Mouse (Mus musculus) limb, embryonic 14.5 days (tissue): ENCODE measurements around the gene Cep152. TPM values are rescaled to one million over a fixed set of nuclear protein-coding genes. Genes with fewer than 3 reads are reported as not detected.

Experiments
- ATAC-seq: fragments of 200-750 bp; cut with Nextera tagmentation; 2 replicates; pipeline ENCODE4 v1.8.0; 2017; ENCODE audit warnings: low read depth, moderate number of reproducible peaks, moderate TSS enrichment; ENCODE audit not compliant: low FRiP score
- DNase-seq: peaks from one replicate; pipeline ENCODE4 v3.0.0-alpha.2; 2015; ENCODE audit warnings: low spot score
- H3K27ac ChIP-seq: fragments of 300-500 bp; sonication (generic); replicated peaks from 2 replicates; pipeline ENCODE4 v1.5.1; 2014; ENCODE audit warnings: low read depth, mild to moderate bottlenecking, low read length, moderate library complexity, mixed read lengths
- H3K27me3 ChIP-seq: fragments of 300-500 bp; sonication (generic); 2 replicates; pipeline ENCODE4 v1.6.1; 2014; ENCODE audit warnings: low read length, mixed read lengths; ENCODE audit not compliant: control insufficient read depth, insufficient read depth
- H3K36me3 ChIP-seq: fragments of 300-500 bp; sonication (generic); 2 replicates; pipeline ENCODE4 v1.6.1; 2014; ENCODE audit warnings: mild to moderate bottlenecking, low read length, moderate library complexity, mixed read lengths; ENCODE audit not compliant: control insufficient read depth, insufficient read depth
- H3K4me1 ChIP-seq: fragments of 300-500 bp; sonication (generic); 2 replicates; pipeline ENCODE4 v1.6.1; 2014; ENCODE audit warnings: antibody characterized with exemption, low read length, mixed read lengths; ENCODE audit not compliant: control insufficient read depth, insufficient read depth
- H3K4me2 ChIP-seq: fragments of 300-500 bp; sonication (generic); replicated peaks from 2 replicates; pipeline ENCODE4 v1.6.1; 2014; ENCODE audit warnings: low read depth, mild to moderate bottlenecking, low read length, moderate library complexity; ENCODE audit not compliant: severe bottlenecking
- H3K4me3 ChIP-seq: fragments of 300-500 bp; sonication (generic); replicated peaks from 2 replicates; pipeline ENCODE4 v1.5.1; 2014; ENCODE audit warnings: low read length
- H3K9ac ChIP-seq: fragments of 300-500 bp; sonication (generic); 2 replicates; pipeline ENCODE4 v1.6.1; 2014; ENCODE audit warnings: mild to moderate bottlenecking, low read depth, low read length, moderate library complexity; ENCODE audit not compliant: severe bottlenecking
- H3K9me3 ChIP-seq: fragments of 300-500 bp; sonication (generic); 2 replicates; pipeline ENCODE4 v1.6.1; 2016; ENCODE audit warnings: low read length; ENCODE audit not compliant: control insufficient read depth
- POLR2A ChIP-seq: fragments of 200-500 bp; IDR thresholded peaks from 2 replicates; pipeline ENCODE4 v1.8.0; 2012; ENCODE audit warnings: inconsistent platforms, mild to moderate bottlenecking, moderate library complexity, borderline replicate concordance; ENCODE audit not compliant: insufficient read depth, insufficient read length; ENCODE audit errors: extremely low read depth
- WGBS: fragments of 180-500 bp; shearing (Covaris S2); extraction: QIAGEN DNeasy Blood & Tissue Kit; methylation state at CpG from one replicate; pipeline ENCODE4 v1.1.7; 2014; 5-methylcytosine and 5-hydroxymethylcytosine counted together
- polyA plus RNA-seq, 2 experiments: library from polyadenylated mRNA; depleted of rRNA in 1 of 2; stranded (reverse) in 1 of 2; unstranded in 1 of 2; fragments of >200 nt; fragmentation: Nextera tagmentation in 1 of 2; extraction: Ambion mirVana in 1 of 2; gene quantifications; 2 replicates each; pipeline versions ENCODE4 v1.2.1 to v1.2.3; 2012 to 2014

Gene Cep152
- polyA plus RNA-seq, 2 experiments = 5.3 to 6.9 TPM

DNA sequence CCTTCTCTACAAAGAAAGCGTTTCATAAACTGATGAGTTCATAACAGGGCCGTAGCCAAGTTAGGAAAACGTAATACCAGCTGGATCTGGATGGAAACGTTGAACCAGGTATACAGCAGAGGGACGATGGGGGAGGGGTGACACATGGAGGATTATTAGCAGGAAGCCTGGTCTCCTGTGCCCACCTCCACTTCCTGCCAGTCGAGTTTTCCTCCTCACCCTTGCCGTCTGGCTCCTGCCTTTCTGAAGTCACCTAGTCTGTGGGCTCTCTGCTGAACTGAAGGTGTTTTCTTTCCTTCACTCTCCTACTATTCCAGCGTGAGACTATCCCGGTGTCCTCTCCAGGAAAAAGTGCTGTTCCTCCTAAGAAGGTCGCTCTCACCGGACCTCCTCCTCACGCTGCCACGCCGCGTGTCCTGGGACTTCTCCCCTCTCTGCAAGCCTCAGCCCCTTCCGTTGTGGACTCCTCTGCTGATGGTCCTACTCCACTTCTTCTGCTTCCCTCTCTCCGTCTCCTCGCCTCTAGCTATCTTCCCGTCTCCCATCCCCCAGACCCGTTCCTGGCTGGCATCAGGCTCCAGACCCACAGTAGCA is 35.7 kb upstream of the Cep152 start:
- Histone ChIP-seq H3K36me3 (no peaks in the 10 kb centered on the region), H3K9me3 (no peaks in the 10 kb centered on the region), H3K4me2 (peak overlapping the region; percentile 56), H3K27ac (peak overlapping the region; percentile 77), H3K9ac (peak overlapping the region; percentile 55), H3K27me3 (no peaks in the 10 kb centered on the region), H3K4me1 (peaks cover 6% of the 10 kb centered on the region), H3K4me3 (peak overlapping the region; percentile 37)
- WGBS = 16% methylated on average over 20 of the region's 20 CpGs
- DNase-seq (peak; percentile 54), ATAC-seq (peak; percentile 74)
- TF ChIP-seq POLR2A = no peak

DNA sequence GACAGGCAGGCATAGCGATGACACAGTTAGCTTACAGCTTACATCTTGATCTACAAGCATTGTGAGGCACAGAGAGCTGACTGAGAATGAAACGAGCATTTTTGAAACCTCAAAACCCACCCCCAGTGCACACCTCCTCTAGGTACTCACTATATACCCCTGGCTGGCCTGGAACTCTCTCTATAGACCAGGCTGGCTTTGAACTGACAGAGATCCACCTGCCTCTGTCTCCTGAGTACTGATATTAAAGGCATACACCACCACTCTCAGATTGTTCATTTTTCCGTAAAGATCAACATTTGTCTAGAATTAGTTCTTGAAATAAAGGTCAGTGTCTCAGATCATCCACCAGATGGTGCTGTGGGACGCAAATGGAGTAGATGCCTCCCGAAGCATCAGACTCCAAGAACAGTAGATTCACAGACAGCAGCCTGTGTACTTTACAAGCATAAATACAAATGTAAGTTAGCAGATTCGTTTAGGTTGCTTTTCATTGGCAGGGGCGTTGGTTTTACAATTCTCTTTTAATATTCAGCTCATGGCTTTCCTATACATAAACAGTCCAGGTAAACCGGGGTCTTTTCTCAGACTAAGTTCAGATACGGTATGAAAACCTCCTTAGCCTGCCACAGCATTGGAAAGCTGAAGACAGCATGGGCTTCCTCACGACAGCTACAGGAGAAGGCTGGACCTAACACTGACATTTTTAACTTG is 35.1 kb upstream of the Cep152 start:
- Histone ChIP-seq H3K4me3 (peak overlapping the region; percentile 37), H3K27ac (peak overlapping the region; percentile 77), H3K4me2 (peak overlapping the region; percentile 56), H3K36me3 (no peaks in the 10 kb centered on the region), H3K9ac (peak overlapping the region; percentile 55), H3K4me1 (peaks cover 6% of the 10 kb centered on the region), H3K9me3 (no peaks in the 10 kb centered on the region), H3K27me3 (no peaks in the 10 kb centered on the region)
- no peak for TF ChIP-seq POLR2A
- ATAC-seq (peak; percentile 71; the same call in 1 of the 2 replicates), DNase-seq (peak; percentile 88)
- WGBS = 11% methylated on average over 10 of the region's 10 CpGs

DNA sequence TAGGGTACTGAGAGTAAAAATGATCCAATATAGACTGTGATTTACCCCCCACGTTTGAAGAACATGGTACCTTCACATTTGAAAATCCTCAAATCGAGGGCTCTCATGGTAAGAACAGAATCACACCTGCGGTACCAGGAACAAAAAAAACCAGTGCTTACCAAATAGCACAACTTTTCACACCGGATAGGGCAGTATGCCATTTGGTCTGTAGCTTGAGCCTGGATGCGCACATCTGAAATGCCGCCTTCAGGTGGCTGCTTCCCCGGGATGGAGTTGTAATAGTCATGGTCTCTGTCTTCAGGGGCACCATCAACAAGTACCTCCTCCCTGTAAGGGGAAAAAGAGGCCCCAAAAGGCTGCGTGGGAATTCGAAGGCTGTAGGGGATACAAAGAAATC is 30.5 kb upstream of the Cep152 start:
- H3K4me2 ChIP-seq = no peak overlapping the region
- no peak for TF ChIP-seq POLR2A
- WGBS = 86% methylated on average over 9 of the region's 9 CpGs
- DNase-seq (no peak), ATAC-seq (no peak)
- H3K27ac ChIP-seq = no peak overlapping the region
- H3K36me3 ChIP-seq = no peaks in the 10 kb centered on the region
- no peaks in the 10 kb centered on the region for H3K9me3 ChIP-seq
- no peaks in the 10 kb centered on the region for H3K4me1 ChIP-seq
- no peak overlapping the region for H3K9ac ChIP-seq
- no peaks in the 10 kb centered on the region for H3K27me3 ChIP-seq
- H3K4me3 ChIP-seq = no peak overlapping the region

DNA sequence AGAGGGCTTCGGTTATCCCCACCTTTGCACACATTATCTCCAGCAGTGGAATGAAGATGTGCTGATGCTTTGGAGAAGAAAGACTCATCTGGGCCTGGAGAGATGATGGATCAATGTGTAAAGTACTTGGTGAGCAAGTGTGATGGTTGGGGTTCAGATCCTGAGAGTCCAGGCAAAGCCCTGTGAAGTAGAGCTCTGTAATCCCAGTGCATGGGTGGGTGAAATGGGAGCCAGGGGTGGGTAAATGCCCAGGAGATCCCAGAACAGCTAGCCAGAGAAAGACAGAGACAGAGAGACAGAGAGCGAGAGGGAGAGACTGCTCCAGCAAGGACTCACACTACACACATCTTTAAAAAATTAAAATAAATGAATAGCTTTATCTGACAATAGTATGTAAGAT is 28.4 kb upstream of the Cep152 start:
- 100% methylated on average over 2 of the region's 2 CpGs for WGBS
- TF ChIP-seq POLR2A = no peak
- Histone ChIP-seq H3K4me3 (no peak overlapping the region), H3K9ac (no peak overlapping the region), H3K9me3 (no peaks in the 10 kb centered on the region), H3K36me3 (no peaks in the 10 kb centered on the region), H3K27me3 (no peaks in the 10 kb centered on the region), H3K4me2 (no peak overlapping the region), H3K27ac (no peak overlapping the region), H3K4me1 (no peaks in the 10 kb centered on the region)
- no peak for DNase-seq
- no peak for ATAC-seq

DNA sequence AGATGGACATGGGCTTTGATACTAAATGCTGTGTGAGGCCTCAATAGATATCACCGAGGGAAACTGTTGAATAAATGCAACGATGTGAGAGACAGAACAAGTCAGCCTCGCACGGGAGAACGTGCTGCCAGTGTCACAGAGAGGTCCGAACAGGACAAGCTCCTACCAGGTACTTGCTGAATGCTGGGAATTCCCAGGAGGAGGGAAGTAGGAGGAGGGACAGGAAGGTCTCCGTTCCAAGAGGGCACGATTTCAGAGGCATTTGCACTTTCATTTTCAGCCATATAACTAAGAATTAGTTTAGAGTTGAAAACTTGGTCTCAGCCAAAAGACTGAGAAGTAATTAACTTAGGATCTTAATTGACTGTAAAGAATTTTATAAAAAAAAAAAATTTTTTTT is 26.6 kb upstream of the Cep152 start:
- Histone ChIP-seq H3K36me3 (no peaks in the 10 kb centered on the region), H3K4me3 (no peak overlapping the region), H3K27ac (no peak overlapping the region), H3K4me2 (no peak overlapping the region), H3K9me3 (no peaks in the 10 kb centered on the region), H3K4me1 (no peaks in the 10 kb centered on the region), H3K9ac (no peak overlapping the region), H3K27me3 (no peaks in the 10 kb centered on the region)
- TF ChIP-seq POLR2A = no peak
- ATAC-seq (no peak), DNase-seq (no peak)
- 81% methylated on average over 8 of the region's 8 CpGs for WGBS
